Mouse (Mus musculus) left cerebral cortex, postnatal 4 days (tissue): ENCODE data around the gene Ccne1. TPM values are rescaled to one million over a fixed set of nuclear protein-coding genes. Genes with fewer than 3 reads are reported as not detected.
"Not testable (repeated sequence)": the region's sequence is repeated elsewhere in the genome, so short reads cannot be mapped to it uniquely, and the experiment has no call there.

Source experiments
- DNase-seq: peaks from one replicate; pipeline ENCODE4 v3.0.0-alpha.2; 2022
- intact Hi-C: fragments of 180-260 bp; cut with DNase I; formaldehyde crosslinking; loops from one replicate; pipeline ENCODE4 v1.15.1; 2025
- total RNA-seq, 2 experiments: library from RNA; stranded (reverse); gene quantifications; 2 replicates each; pipeline ENCODE4 v1.2.3; 2021

The Ccne1 gene
- 1 to 10 TPM; 8.7 to 8.8 TPM for total RNA-seq

DNA sequence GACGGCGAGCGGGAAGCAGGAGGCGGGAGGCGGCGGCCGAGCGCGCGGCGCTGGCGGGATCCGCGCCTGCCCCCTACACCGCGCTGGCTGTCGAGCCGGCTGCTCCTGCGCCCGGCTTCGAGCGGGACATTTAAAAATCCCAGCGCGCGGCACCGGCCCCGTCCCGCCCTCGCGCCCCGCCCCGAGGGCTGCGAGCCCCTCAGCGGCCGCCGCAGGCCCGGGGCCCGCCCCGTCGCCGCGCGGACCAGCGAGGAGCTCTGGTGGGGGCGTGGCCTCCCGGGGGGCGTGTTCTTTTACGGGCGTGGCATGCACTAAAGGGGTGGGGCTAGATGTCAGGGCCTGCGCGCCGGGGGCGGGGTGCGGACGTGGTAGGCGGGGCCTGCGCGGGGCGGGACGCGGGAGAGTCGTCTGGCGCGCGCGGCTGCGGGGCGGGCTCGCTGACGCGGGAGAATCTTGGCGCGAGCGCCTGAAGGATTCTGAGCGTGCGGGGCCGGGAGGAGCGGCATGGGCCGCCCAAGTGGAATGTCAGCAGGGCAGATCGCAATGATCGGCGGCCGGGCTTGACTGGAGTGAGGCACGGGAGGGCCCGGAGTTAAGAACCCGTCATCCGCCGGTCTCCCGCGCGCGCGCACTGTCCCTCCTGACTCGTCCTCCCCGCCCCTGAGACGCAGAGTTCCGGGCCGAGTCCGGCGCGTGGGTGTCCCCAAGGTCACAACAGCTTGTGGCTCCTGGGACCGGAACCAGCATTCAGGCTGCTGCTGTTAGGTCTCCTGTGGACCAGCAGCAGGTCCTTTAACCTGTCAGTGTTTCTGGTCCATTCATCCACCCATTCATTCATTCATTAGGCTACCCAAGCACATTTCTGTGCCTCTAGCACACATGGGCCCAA is at the start of gene Ccne1:
Gene Ccne1, minus strand, starts transcription at position 164 of the 889 bp plus-strand sequence.
- intact Hi-C loops: no loop called here
- peak; percentile 100 for DNase-seq

DNA sequence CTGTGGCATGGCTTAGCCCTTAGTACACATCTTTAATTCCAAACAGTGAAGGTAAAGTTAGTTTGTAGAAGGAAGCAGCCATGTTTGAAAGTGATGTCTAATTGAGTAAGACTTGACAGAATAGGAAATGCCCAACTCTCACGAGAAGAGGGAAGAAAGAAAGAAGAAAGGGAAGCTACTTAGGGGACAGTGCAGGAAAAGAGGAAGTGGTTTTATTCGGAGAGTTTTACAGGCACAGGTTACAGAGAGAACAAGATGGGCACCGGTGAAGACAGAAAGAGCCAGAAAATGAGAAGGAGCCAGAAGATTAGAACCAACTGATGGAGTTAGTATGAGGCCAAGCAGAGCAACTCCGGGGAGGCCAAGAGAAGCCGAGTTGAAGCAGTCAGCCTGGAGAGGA is 48.5 kb upstream of the Ccne1 start:
- no peak for DNase-seq
- intact Hi-C loops: loop anchor here (10.0 kb wide), 1 partner anchor 781 kb away; no protein-coding TSS in a partner anchor

DNA sequence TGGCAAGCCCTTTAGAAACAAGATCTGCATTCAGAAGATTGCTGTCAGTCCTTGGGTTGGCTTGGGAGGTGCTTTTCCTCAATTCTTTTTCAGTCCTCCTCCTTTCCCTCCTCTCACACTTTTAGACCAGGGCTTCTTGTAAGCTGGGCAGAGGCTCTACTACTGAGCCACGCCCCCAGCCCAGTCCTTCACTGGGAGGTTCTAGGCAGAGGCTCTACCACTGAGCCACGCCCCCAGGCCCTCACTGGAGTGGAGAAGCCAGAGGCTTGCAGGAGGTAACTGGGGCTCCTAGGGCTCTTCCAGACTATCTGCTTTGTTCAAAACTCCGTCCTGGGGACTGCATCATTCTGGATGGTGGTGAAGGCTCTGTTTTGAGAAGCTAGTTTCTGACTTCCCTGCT is 45.2 kb upstream of the Ccne1 start:
- DNase-seq: no peak
- intact Hi-C loops: loop anchor here (10.0 kb wide), 1 partner anchor 778 kb away; no protein-coding TSS in a partner anchor

DNA sequence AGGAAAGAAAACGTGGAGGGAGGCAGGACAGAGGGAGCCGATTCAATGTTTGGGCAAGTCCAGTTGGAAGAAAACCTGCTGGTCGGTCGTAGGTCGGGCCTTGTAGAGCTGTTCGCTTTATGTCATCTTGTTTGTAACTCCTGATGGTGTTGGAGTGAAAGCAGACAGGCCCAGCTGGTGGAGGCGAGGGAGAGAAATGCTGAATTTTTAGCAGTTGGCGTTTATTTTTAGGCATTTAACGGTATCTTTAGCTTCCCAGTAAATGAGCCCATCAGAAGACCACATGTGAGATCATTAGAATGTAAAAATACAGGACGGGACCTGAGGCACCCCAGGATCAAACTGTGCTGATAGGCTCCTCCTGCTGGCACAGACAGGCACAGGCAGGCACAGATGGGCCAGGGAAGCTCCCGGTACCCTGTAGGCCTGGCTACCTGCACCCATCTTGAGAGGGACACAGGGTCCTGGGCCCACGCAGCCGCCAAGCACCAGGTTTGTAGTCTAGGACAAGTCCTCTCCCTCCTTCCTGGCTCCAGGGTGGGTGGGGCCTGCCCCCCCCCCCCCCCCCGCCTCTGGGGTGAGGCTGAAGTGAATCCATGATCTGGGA is 44.5 kb upstream of the Ccne1 start:
- no peak for DNase-seq
- intact Hi-C loops: loop anchor here (10.0 kb wide), 1 partner anchor 777 kb away; no protein-coding TSS in a partner anchor

DNA sequence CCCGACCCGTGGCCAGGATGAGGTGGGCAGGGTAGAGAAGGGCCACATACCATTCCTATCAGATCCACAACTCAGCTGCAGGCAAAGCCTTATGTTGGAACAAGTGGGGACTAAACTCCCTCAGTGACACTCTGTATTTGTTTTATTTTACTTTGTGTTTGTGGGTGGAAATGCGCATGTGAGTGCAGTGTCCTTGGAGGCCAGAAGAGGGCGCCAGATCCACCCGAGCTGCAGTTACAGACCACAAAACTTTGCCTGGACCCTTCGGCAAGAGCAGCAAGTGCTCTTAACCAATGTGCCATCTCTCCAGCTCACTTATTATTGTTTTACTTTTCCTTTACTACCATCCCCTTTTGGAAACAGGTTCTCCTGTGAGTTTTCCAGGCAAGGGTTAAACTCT is 40.1 kb upstream of the Ccne1 start:
- intact Hi-C loops: no loop called here
- no peak for DNase-seq

DNA sequence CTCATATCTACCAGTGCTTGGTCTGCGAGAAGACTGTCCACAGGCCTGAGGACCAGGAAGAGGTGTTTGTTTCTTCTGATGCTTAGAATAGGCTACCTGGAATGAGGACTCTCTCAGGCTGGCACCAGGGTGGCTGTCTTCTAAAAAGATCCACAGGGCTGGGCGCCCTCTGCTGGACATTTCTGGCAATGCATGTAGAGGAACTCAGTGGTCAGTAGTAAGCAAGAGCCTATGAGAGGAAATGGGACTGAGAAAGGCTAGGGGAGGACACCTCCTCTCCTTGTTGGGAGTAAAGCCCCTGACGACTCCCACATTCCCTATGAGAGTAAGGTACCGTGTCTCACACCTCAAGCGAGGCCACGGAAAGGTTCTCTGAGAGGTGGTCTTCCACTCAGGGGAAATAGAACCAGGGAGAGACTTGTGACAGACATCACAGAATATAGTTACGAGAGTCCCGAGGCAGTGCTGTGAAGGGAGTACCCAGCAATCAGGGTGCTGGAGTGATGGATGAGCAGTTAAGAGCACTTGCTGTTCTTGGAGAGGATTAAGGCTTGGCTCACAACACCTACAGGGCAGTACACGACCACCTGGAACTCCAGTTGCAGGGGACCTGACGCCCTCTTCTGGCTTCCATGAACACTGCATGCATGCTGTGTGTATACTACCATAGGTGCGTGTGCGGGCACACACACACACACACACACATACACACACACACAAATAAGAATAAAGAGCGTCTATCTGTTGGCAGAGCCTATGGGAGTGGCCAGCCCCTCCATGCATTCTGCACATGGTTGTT is 34.6 kb upstream of the Ccne1 start:
- DNase-seq: peak; percentile 90
- intact Hi-C loops: loop anchor here (5.0 kb wide), 1 partner anchor 70 kb away; no protein-coding TSS in a partner anchor

DNA sequence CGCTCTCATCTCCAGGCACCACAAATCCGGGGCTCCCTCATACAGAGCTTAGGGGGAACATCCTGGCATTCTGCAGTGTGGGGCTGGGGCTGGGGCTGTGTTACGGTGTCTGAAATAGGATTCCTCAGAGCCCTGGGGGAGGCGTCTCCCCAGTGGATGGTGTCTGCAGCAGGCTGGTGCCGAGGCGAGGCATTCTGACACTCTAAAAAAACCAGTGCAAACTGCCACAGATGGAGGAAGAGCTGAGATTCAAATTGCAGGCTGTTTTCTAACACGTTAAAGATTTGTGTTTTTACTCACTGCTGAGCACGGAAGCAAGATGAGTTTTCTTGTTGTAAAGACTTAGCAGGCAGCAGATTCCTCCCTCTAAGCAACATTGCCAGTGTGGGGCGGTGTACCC is 33.0 kb upstream of the Ccne1 start:
- intact Hi-C loops: loop anchor here (5.0 kb wide), 1 partner anchor 68 kb away; no protein-coding TSS in a partner anchor
- no peak for DNase-seq

DNA sequence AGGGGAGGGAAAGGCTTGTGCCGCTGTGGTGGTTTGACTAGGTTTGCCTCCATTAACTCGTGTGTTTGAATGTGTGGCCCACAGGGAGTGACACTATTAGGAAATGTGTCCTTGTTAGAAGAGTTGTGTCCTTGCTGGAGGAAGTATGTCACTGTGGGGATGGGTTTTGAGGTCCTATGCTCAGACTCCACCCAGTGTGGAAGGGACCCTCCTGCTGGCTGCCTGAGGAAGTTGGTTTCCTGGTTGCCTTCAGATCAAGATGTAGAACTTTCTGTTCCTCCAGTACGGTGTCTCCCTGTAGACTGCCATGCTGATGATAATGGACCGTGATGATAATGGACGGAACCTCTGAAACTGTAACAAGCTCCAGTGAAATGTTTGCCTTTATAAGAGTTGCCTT is 27.1 kb upstream of the Ccne1 start:
- intact Hi-C loops: no loop called here

DNA sequence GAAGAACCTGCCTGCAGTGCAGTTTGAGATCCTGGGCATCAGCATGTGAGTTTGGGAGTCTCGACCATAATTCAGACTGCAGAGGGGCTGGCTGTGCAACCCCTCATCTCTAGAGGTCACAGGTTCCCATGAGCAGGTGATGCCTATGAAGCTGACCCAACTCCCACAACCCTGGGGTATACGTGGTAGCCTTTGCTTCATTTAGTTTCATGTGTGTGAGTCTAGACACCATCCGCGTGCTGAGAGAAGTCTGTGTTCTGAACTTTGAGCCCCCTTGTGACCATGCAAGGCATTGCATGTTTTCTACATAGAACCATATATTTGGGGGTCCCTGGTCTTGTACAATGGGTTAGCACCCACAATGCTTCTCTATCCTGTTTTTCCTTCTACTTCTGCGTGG is 23.9 kb upstream of the Ccne1 start:
- DNase-seq: peak; percentile 50
- intact Hi-C loops: no loop called here

More for the DNA sequence above, 27.1 kb upstream of the Ccne1 start:
- no peak for DNase-seq

DNA sequence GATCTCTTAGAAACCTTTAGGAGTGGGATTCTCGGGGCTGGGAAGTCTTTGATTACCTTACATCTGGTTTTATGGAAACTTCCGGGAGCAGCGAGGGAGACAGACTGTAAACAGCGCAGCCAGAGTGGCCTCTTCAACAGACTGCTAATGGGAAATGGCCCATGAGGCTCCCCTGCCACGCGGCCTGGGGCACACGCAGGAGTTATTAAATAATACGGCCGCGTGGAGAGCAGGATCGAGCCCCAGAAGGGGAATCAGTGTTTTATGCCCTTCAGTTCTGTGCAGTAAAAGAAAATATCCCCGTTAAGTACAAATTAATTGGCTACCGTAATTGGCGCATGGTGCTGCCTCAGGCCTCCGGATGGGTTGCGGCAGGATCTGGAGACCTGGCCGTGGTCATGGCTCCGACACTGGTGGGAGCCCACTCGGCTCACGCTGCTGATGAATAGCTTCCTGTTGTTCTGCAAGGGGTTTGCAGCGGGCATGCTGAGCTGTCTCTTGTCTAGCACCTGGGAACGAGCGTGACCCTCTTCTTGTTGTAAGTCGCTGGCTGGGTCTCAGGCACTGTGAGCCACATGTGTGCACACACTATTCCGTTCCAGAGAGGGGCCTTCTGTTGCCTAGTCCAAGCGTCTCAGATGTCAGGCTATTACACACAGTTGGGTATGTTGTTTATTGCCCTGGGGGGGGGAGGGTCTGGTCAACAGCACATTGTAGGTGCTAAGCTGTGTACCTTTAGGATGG is 22.8 kb upstream of the Ccne1 start:
- no peak for DNase-seq
- intact Hi-C loops: no loop called here

DNA sequence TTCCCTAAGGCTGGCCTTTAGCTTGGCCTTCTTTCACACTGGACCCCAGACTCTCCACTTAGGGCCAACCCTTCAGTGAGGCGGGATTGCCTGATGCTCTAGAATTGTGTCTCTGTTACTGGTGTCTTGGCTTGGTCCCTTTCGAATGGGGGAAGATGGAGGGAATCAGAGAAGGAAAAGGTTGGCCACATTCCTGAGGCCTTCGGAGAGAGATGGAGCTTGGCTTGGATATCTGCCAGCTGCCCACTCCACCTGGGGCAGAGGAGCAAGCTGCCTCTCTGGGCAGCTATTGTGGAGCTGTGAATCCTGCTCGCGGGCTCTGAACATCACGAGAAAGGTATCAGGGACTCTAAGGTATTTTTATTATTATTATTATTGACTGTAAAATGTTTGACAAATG is 22.2 kb upstream of the Ccne1 start:
- intact Hi-C loops: no loop called here
- DNase-seq: peak; percentile 51

DNA sequence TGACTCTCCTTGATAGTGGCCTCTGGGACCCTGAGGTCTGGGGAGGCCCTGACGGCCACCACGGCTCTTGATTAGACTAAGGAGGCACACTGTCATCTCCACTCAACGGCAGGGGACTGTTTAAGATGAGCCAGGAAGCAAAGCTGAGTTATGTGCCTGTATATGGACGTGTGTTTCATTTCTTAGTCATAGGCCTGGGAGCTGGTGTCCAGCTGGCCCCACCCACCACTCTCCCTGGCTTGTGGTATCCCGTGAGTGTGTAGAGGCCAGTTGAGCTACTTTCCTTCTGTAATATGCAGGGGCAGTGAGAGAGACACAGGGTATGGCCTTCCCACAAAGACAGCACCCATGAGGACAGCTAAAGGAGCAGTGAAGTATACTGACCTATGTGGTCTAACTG is 20.9 kb upstream of the Ccne1 start:
- intact Hi-C loops, DNase-seq: not testable (repeated sequence)

DNA sequence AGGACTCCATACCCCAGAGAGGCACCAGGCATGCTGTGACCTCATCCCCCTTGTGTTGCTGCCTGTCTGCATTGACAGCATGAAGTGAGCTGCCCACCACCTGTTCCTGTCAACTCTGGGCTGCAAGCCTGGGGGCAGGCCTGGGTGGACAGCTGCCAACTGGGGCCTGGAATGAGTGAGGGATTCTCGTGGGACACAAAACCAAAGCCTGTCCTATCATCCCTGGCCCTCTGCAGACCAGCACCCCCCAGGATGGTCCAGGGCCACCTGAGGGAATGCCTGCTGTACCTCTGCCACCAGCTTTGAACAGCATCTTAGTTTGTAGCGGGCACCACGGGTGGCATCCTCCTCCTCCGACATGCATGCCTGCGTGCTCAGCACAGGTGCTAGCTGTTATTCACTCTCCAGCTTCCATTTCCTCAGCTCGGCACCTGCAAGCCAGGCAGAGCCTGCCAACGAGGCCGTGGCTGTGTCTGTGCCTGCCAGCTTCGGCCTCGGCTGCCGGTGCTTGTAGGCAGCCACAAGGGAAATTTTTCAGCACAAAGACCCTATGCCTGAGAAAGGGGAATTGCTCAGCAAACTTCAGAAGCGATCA is 18.3 kb upstream of the Ccne1 start:
- DNase-seq: peak; percentile 77
- intact Hi-C loops: no loop called here

DNA sequence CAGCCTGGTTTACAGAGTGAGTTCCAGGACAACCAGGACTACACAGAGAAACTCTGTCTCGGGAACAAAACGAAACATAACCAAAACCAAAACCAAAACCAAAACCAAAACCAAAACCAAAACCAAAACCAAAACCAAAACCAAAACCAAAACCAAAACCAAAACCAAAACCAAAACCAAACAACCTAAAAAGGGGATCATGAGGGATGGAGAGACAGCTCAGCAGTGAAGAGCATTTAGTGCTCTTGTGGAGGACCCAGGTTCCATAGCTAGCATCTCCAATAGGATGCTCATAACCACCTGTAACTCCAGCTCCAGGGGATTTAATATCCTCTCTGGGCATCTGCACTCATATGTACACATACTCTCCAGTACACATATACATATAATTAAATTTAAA is 16.8 kb upstream of the Ccne1 start:
- intact Hi-C loops: not testable (repeated sequence)

DNA sequence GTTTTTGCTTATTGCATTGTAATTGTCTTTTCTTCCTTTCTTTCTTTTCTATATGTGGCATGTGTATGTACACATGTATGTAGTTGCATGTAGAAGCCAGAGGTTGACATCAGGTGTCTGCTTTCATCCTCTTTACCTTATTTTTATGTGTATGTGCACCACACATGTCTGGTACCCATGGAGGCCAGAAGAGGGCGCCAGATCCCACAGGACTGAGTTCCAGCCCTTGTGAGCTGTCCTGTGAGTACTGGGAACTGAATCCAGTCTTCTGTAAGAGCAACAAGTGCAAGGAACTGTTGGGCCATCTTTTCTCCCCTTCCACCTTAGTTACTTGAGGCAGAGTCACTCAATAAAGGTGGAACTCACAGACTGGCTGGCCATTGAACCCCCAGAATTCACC is 11.3 kb upstream of the Ccne1 start:
- intact Hi-C loops: no loop called here
- DNase-seq: no peak

More for the DNA sequence above, 16.8 kb upstream of the Ccne1 start:
- not testable (repeated sequence) for DNase-seq

DNA sequence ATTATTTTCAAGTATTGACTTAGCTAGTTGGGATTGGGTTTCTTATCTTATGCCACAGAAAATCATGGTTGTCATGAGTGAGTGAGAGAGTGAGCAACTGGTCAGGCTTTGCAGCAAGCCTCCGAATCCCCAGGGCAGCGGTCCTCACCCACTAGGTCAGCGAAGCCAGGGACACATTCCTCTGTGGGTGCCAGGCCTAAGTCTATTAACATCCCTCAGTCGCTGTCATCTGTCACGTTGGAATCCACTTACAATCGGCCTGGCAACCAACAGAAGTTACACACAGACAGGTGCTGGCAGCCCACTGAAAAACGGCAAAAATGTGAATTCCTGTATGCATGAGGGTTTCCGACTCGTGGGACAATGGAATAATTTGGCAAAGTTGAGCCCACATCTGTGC is 5.1 kb upstream of the Ccne1 start:
- intact Hi-C loops: no loop called here
- DNase-seq: no peak

DNA sequence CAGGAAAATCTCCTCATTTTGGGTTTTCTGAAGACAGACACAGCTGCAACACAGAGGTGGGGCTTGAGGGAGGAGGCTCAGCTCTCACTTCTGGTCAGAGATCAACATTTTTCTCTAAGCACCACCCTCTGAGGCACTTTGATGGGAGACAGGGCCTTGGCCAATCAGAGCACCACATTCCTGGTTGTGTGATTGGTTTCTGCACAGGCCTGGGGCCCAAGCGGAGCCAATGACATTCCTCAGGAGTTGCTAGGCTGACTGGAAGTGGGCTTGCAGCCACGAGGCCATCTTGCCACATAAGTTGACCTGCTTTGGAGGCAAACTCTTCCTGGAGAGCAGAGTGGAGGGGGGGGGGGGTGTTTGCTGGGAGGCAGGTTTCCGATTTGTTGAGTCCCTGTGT is 4.7 kb upstream of the Ccne1 start:
- peak; percentile 58 for DNase-seq
- intact Hi-C loops: no loop called here

DNA sequence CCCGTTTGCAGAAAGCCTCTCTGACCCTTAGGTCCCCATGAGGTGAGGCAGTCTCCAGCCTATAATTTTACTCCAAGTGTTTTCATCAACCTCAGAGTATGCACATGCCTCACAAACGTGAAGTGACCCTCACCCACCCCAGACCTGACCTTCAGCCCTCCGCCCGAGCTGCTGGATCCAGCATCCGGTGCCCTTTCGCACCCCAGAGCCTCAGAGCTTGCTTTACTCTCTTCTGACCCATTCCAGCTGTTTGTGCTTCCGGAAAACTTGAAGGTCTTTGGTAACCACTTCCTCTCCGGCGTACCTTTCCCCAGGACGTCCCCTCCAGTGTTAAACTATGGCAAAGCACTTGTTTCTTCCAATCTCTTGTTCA is 912 bp upstream of the Ccne1 start:
- DNase-seq: no peak
- intact Hi-C loops: no loop called here

DNA sequence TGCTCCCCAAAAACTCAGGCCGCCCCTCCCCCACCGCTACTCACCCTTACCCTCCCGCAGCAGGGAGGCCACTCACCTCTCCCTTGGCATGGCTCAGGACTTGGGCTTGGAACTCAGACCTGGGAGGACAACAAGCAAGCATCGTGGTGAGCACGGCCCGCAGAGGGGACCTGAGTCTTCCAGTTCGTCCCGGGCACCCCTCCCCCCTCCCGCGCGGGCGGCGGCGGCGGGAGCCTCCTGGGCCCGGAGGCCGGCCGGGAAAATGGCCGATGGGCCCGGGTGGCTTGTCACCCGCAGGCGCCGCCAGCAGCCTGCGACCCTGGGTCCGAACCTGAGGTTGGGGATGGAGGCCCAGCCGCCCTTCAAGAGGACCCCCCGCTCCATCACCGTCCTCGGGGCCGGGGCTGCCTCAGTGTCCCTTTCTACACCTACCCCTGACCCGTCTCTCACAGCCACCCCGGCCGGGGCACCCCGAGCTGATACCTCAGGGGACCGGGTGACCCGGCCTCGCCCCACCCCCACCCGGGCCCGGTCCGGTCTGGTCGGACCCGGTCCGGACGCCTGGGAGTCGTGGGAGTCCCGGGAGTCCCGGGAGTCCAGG is 523 bp downstream of the Ccne1 start:
- intact Hi-C loops: no loop called here
- DNase-seq: peak; percentile 50

DNA sequence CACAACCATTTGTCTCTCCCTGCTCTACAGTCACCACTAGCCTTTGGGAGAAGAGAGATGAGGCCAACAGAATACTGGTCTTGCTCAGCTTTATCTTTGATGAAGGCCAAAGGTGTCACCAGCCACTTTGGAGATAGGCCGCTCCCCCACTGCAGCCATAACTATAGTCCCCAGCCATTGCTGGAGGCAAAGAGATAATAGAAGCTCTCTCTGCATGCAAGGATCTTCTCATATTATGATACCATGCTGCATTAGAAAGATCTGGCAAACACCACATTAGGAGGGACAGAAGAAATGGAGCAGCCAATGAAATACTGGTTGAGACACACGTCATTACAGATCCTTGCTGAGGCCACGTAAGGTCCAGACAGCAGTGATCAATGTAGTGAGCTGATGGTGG is 2.0 kb downstream of the Ccne1 start:
- DNase-seq: no peak
- intact Hi-C loops: no loop called here
